Mouse (Mus musculus) cerebellum, postnatal 10 days (tissue): ENCODE results near the gene 9230112D13Rik.

Experiments used
- DNase-seq, 2 experiments: peaks; one replicate each; pipeline ENCODE4 v3.0.0; 2021; ENCODE audit warnings: mixed read lengths in 2 of 2

The 9230112D13Rik gene

DNA sequence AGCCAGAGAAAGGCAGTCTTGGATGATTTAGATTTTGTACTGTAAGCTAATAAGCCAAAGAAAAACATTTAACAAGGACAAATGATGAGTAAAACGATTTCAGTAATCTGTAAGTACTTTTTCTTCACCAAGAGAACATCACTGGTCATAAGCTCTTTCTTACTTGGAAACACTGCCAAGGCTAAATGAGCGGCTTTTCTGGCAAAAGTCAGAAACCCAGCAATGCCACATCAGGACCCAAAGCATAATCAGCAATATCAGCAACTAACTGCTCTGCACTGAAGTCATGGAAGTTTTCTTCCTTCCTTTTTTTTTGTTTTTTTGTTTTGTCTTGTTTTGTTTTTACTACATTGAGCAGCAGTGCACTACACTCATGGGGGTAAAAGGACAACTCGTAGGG, 25.3 kb downstream of the 9230112D13Rik start:
- DNase-seq = no peak

DNA sequence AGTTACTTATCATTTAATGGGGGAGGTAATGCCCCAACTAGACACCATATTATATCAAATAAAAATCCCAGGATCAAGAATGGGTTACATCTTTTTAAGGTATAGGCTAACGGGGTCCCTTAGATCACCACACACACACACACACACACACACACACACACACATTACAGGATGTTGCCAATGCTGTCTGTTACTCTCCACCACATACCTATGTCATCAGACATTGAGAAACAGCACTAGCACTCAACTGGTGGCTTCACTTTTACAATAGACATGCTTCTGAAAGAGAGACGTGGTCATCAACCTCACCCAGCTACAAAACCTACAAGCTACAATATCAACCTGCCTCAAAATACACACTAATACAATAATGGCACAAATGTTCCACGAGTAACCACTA, 28.9 kb downstream of the 9230112D13Rik start:
- no peak for DNase-seq

DNA sequence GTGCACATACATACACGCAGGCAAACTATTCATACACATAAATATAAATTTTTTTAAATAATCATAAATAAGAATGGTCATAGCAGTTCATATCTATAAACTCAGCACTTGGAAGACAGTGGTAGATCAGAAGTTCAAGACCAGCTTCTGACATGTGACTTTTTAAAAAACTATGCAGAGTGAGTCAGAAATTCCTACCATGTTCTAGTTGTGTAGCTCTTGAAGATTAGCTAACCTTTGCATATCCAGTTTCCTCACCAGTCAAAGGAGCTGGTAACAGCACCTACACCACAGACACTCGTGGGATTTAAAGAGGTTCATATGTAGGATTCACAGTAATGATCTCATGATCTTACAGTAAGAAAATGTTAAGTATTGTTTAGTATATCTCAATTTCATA, 29.9 kb downstream of the 9230112D13Rik start:
- DNase-seq = no peak

DNA sequence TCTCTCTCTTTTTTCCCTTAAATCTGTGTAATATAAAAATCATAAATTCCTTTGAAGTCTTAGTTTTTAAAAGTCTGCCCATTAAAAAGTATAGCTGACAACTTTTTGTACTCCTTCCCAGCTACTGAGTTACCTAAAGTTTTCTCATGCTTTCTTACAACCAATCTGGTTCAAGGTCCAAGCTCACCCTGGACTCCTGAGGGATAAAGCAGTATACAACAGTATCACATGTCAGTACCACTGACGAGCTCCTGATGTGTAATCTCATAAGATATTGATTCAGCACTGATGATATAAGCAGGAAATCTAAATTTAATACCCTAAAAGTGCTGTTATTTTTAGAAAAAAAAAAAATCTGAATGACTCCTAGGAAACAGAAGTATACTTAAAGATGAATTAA, 31.6 kb downstream of the 9230112D13Rik start:
- no peak for DNase-seq

DNA sequence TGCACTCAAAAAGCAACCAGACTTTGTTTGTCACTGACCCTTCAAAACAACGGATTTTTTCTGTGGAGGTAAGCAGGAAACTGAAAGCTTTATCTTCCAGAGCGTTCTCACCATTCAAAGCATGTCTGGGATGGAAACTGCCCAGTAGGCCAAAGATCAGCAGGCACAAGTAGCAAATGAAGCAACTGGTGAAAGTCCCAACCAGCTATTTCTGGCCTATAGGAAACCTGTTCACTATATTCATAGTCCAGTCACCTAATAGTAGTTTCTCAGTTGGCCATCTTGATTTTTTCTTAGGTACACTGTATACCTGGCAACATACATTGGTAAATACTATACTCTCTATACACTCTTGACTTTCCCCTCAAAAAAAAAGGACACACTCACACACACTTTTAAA, 32.7 kb downstream of the 9230112D13Rik start:
- no peak for DNase-seq

DNA sequence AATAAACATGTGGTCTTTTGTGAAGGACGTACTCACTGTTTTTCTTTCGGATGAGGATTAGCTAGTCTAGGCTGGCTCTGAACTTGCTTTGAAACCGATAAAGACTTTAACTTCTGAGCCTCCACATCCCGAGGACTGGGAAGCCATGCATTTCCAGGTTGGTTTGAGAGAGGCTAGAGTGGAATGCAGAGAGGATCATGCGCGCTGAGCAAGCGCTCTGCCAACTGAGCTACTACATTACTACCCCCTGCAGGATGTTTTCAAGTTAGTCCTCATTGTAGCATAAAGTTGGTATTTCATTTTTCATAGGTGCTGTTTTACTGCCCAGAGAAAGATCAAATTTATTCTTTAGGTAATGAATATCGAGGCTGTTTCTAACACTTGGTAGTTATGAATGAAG, 36.4 kb downstream of the 9230112D13Rik start:
- DNase-seq = no peak

DNA sequence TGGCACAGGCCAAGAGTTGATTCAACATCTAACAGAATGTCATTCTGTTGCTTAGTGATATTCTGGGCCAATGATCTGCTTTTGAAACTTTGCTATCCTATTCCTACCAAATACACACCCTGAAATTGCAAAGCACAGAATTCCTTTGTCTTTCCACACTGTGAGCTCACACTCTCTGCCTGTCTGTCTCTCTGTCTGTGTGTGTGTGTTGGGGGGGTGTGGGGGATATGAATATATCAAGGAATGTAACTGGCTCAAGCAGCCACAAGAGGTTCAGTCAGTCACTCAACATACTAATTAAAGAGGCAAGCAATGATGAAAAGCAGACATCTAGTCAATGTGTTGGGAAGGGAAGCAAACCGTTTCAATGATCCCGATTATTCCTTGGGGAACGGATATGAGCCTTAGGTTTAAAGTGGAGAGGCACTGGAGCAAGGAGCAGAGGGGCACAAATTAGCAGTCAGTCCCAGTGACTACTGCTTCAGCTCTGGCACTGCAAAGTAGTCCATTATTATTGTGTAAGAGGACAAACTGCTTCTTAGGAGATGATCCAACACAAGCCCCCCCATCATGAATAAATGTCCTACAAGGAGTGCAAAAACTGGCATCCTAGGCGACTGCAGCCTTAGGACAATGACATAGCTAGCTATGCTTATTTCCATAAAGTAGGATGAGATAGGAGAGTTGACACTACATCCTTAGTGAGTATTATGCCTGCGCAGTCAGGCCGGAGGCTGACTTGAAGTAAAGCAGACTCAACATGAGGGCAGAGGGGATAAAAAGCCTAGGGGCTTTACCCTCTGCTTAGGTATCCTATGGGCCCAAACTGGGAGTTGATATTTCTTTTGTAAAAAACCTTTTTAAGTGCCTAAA, 38.9 kb downstream of the 9230112D13Rik start:
- DNase-seq = no peak

DNA sequence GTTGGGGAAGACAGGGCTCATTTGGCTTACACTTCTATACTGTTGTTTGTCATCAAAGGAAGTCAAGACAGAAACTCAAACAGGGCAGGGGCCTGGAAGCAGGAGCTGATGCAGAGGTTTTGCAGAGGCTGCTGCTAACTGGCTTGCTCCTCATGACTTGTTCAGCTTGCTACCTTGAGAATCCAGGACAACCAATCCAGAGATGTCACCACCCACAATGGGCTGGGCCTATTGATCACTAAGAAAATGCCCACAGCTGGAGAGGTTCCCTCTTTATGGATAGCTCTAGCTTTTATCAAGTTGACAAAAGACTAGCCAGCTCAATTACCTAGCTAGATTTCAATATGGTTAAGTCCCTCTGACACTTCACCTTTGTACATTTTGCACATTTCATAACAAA, 51.0 kb downstream of the 9230112D13Rik start:
- no peak for DNase-seq

DNA sequence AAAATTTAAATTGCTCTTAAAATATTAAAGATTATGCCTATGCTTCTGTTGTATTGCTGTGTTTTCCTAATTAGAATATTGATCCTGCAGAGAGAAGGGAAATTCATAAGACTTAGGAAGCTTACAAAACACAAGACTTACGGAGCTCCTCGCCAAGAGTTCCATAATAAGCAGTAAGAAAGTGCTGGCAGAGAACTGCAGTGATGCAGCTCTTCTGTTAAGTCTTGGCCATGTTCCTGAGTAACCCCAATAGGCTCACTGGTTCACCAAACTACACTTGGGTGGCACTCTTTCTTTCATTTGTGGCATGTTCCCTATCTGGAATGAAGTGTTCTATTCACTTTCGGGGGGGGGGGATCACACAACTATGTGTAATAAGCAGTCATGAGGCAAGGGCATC, 56.3 kb downstream of the 9230112D13Rik start:
- no peak for DNase-seq
